Mouse (Mus musculus) liver, postnatal 0 days (tissue): ENCODE results near the gene Tnnc1.

Source experiments
- CTCF ChIP-seq: sonication (generic); IDR thresholded peaks from 2 replicates; pipeline ENCODE4 v1.5.1; 2016; ENCODE audit warnings: antibody characterized with exemption, low read depth
- EP300 ChIP-seq: IDR thresholded peaks from 2 replicates; pipeline ENCODE4 v1.6.1; 2016; ENCODE audit warnings: antibody characterized with exemption, low read depth, mild to moderate bottlenecking

DNA sequence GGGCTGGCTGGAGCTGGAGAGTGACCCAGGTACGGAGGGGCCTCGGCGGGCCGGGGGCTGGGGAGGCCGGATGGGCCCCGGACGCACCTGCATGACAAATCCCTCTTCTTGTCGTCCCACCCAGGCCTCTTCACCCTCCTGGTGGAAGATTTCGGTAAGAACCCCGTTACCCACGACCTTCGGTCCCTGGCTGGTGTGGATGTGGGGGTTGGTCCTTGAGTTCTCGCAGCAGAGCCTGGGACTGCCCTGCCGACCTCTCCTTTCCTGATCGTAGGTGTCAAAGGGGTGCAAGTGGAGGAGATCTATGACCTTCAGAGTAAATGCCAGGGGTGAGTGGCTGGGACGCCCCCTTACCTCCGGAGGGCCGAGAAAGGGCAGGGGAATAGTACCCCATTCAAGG, 43.5 kb downstream of the Tnnc1 start:
- peak; percentile 16; the same call in 1 of the 2 replicates for TF ChIP-seq CTCF
- no peak for TF ChIP-seq EP300
